Mouse (Mus musculus) limb, embryonic 12.5 days (tissue): Measurements from ENCODE around the gene Gsg1l. TPM values are rescaled to one million over a fixed set of nuclear protein-coding genes. Genes with fewer than 3 reads are reported as not detected.

Experiments
- ATAC-seq: fragments of 200-750 bp; cut with Nextera tagmentation; 2 replicates; pipeline ENCODE4 v1.8.0; 2017; ENCODE audit warnings: low read depth, moderate TSS enrichment; ENCODE audit not compliant: insufficient number of reproducible peaks, insufficient read depth, low FRiP score, low TSS enrichment
- H3K27ac ChIP-seq: fragments of 300-500 bp; sonication (generic); 2 replicates; pipeline ENCODE4 v1.5.1; 2016; ENCODE audit warnings: mild to moderate bottlenecking, moderate library complexity
- H3K27me3 ChIP-seq: fragments of 300-500 bp; sonication (generic); 2 replicates; pipeline ENCODE4 v1.6.1; 2016; ENCODE audit warnings: mild to moderate bottlenecking, moderate library complexity
- H3K36me3 ChIP-seq: fragments of 300-500 bp; sonication (generic); 2 replicates; pipeline ENCODE4 v1.6.1; 2016; ENCODE audit warnings: mild to moderate bottlenecking, moderate library complexity
- H3K4me1 ChIP-seq: fragments of 300-500 bp; sonication (generic); replicated peaks from 2 replicates; pipeline ENCODE4 v1.6.1; 2016
- H3K4me2 ChIP-seq: fragments of 300-500 bp; sonication (generic); 2 replicates; pipeline ENCODE4 v1.6.1; 2016; ENCODE audit warnings: mild to moderate bottlenecking, moderate library complexity
- H3K4me3 ChIP-seq: fragments of 300-500 bp; sonication (generic); replicated peaks from 2 replicates; pipeline ENCODE4 v1.5.1; 2016; ENCODE audit warnings: mild to moderate bottlenecking
- H3K9ac ChIP-seq: fragments of 300-500 bp; sonication (generic); replicated peaks from 2 replicates; pipeline ENCODE4 v1.6.1; 2016; ENCODE audit warnings: mild to moderate bottlenecking, moderate library complexity
- H3K9me3 ChIP-seq: fragments of 300-500 bp; sonication (generic); 2 replicates; pipeline ENCODE4 v1.6.1; 2016; ENCODE audit warnings: mild to moderate bottlenecking, moderate library complexity
- WGBS: fragments of 180-500 bp; shearing (Covaris S2); methylation state at CpG from one replicate; pipeline ENCODE4 v1.1.7; 2016; 5-methylcytosine and 5-hydroxymethylcytosine counted together
- polyA plus RNA-seq: library from polyadenylated mRNA; unstranded; fragments of >200 nt; fragmentation: Nextera tagmentation; extraction: Ambion mirVana; gene quantifications from 2 replicates; pipeline ENCODE4 v1.2.1, GENCODE M21; 2016

The Gsg1l gene
- polyA plus RNA-seq, 1 experiment from 2014 or later, result 0.83 TPM

- H3K36me3 ChIP-seq, result no peaks in the 10 kb centered on the region
- ATAC-seq, result no peak
- H3K4me1 ChIP-seq, result peaks cover 24% of the 10 kb centered on the region
- 0 out of 2 replicates have a peak overlapping the region, but pooled peaks have one; percentile 23 for H3K9ac ChIP-seq
- H3K4me2 ChIP-seq, result peak overlapping the region; percentile 13
- no peak overlapping the region for H3K27ac ChIP-seq
- no peak overlapping the region for H3K4me3 ChIP-seq
- peaks cover 11% of the 10 kb centered on the region; the same call in 1 of the 2 replicates for H3K27me3 ChIP-seq
- no peaks in the 10 kb centered on the region for H3K9me3 ChIP-seq
- 57% methylated on average over 2 of the region's 2 CpGs for WGBS
Observed at GRCm38 (mm10) chr7:125934319-125934718, 147.9 kb downstream of the Gsg1l start.

GRCm38 (mm10) chr7:125933356-125934244 lies 148.6 kb downstream of the Gsg1l start:
- 0 out of 2 replicates have a peak overlapping the region, but pooled peaks have one; percentile 23 for H3K9ac ChIP-seq
- no peak for ATAC-seq
- peaks cover 24% of the 10 kb centered on the region for H3K4me1 ChIP-seq
- H3K9me3 ChIP-seq, result no peaks in the 10 kb centered on the region
- no peaks in the 10 kb centered on the region for H3K36me3 ChIP-seq
- H3K4me2 ChIP-seq, result peak overlapping the region; percentile 13
- H3K27me3 ChIP-seq, result peaks cover 11% of the 10 kb centered on the region; the same call in 1 of the 2 replicates
- no peak overlapping the region for H3K4me3 ChIP-seq
- WGBS, result 20% methylated on average over 16 of the region's 16 CpGs
- no peak overlapping the region for H3K27ac ChIP-seq

- 51% methylated on average over 5 of the region's 5 CpGs for WGBS
- H3K9me3 ChIP-seq, result no peaks in the 10 kb centered on the region
- ATAC-seq, result no peak
- no peak overlapping the region for H3K9ac ChIP-seq
- no peak overlapping the region for H3K4me2 ChIP-seq
- peaks cover 29% of the 10 kb centered on the region for H3K4me1 ChIP-seq
- H3K27me3 ChIP-seq, result peaks cover 11% of the 10 kb centered on the region; the same call in 1 of the 2 replicates
- H3K27ac ChIP-seq, result no peak overlapping the region
- H3K36me3 ChIP-seq, result no peaks in the 10 kb centered on the region
- H3K4me3 ChIP-seq, result no peak overlapping the region
Observed at GRCm38 (mm10) chr7:125931602-125932001, 150.6 kb downstream of the Gsg1l start.

GRCm38 (mm10) chr7:125924044-125924443 lies 158.2 kb downstream of the Gsg1l start:
- Histone ChIP-seq H3K27me3 (no peaks in the 10 kb centered on the region), H3K9me3 (no peaks in the 10 kb centered on the region), H3K4me3 (no peak overlapping the region), H3K36me3 (no peaks in the 10 kb centered on the region), H3K4me1 (0 out of 2 replicates have a peak, but pooled peaks cover 9% of the 10 kb centered on the region), H3K9ac (no peak overlapping the region), H3K4me2 (no peak overlapping the region), H3K27ac (no peak overlapping the region)
- WGBS, result 81% methylated on average over 5 of the region's 5 CpGs
- no peak for ATAC-seq

- 0 out of 2 replicates have a peak, but pooled peaks cover 4% of the 10 kb centered on the region for H3K4me1 ChIP-seq
- H3K36me3 ChIP-seq, result no peaks in the 10 kb centered on the region
- no peak overlapping the region for H3K4me3 ChIP-seq
- H3K27me3 ChIP-seq, result no peaks in the 10 kb centered on the region
- H3K27ac ChIP-seq, result no peak overlapping the region
- ATAC-seq, result no peak
- no peak overlapping the region for H3K9ac ChIP-seq
- WGBS, result 82% methylated on average over 5 of the region's 5 CpGs
- H3K9me3 ChIP-seq, result no peaks in the 10 kb centered on the region
- H3K4me2 ChIP-seq, result no peak overlapping the region
Observed at GRCm38 (mm10) chr7:125920801-125921200, 161.4 kb downstream of the Gsg1l start.

GRCm38 (mm10) chr7:125900386-125901161 lies 181.6 kb downstream of the Gsg1l start:
- no peak overlapping the region for H3K9ac ChIP-seq
- H3K4me1 ChIP-seq, result peaks cover 8% of the 10 kb centered on the region; the same call in 1 of the 2 replicates
- no peaks in the 10 kb centered on the region for H3K27me3 ChIP-seq
- WGBS, result 54% methylated on average over 13 of the region's 13 CpGs
- H3K27ac ChIP-seq, result no peak overlapping the region
- no peaks in the 10 kb centered on the region for H3K9me3 ChIP-seq
- no peak overlapping the region for H3K4me3 ChIP-seq
- no peak for ATAC-seq
- H3K36me3 ChIP-seq, result no peaks in the 10 kb centered on the region
- H3K4me2 ChIP-seq, result no peak overlapping the region

- H3K9me3 ChIP-seq, result no peaks in the 10 kb centered on the region
- H3K27ac ChIP-seq, result no peak overlapping the region
- 65% methylated on average over 2 of the region's 2 CpGs for WGBS
- H3K27me3 ChIP-seq, result no peaks in the 10 kb centered on the region
- H3K36me3 ChIP-seq, result no peaks in the 10 kb centered on the region
- no peak overlapping the region for H3K4me3 ChIP-seq
- ATAC-seq, result no peak
- no peak overlapping the region for H3K9ac ChIP-seq
- no peak overlapping the region for H3K4me2 ChIP-seq
- peaks cover 8% of the 10 kb centered on the region; the same call in 1 of the 2 replicates for H3K4me1 ChIP-seq
Observed at GRCm38 (mm10) chr7:125899916-125900315, 182.3 kb downstream of the Gsg1l start.

- Histone ChIP-seq H3K9ac (no peak overlapping the region), H3K4me1 (peaks cover 8% of the 10 kb centered on the region; the same call in 1 of the 2 replicates), H3K9me3 (no peaks in the 10 kb centered on the region), H3K4me2 (no peak overlapping the region), H3K36me3 (no peaks in the 10 kb centered on the region), H3K27me3 (no peaks in the 10 kb centered on the region), H3K4me3 (no peak overlapping the region), H3K27ac (no peak overlapping the region)
- no peak for ATAC-seq
- 33% methylated on average over 7 of the region's 7 CpGs for WGBS
Observed at GRCm38 (mm10) chr7:125899036-125899435, 183.2 kb downstream of the Gsg1l start.

- no peak overlapping the region for H3K4me3 ChIP-seq
- H3K4me2 ChIP-seq, result no peak overlapping the region
- 85% methylated on average over 4 of the region's 4 CpGs for WGBS
- H3K27me3 ChIP-seq, result no peaks in the 10 kb centered on the region
- no peaks in the 10 kb centered on the region for H3K9me3 ChIP-seq
- H3K36me3 ChIP-seq, result no peaks in the 10 kb centered on the region
- no peak overlapping the region for H3K27ac ChIP-seq
- no peak for ATAC-seq
- H3K4me1 ChIP-seq, result peaks cover 12% of the 10 kb centered on the region; the same call in 1 of the 2 replicates
- no peak overlapping the region for H3K9ac ChIP-seq
Observed at GRCm38 (mm10) chr7:125897059-125897458, 185.2 kb downstream of the Gsg1l start.

GRCm38 (mm10) chr7:125893621-125894020 lies 188.6 kb downstream of the Gsg1l start:
- ATAC-seq, result no peak
- no peaks in the 10 kb centered on the region; the same call in 1 of the 2 replicates for H3K27me3 ChIP-seq
- 93% methylated on average over 5 of the region's 5 CpGs for WGBS
- H3K4me3 ChIP-seq, result no peak overlapping the region
- H3K9me3 ChIP-seq, result no peaks in the 10 kb centered on the region
- no peak overlapping the region for H3K4me2 ChIP-seq
- peaks cover 3% of the 10 kb centered on the region; the same call in 1 of the 2 replicates for H3K4me1 ChIP-seq
- H3K36me3 ChIP-seq, result no peaks in the 10 kb centered on the region
- H3K9ac ChIP-seq, result no peak overlapping the region
- no peak overlapping the region for H3K27ac ChIP-seq

- H3K27ac ChIP-seq, result no peak overlapping the region
- WGBS, result 52% methylated on average over 12 of the region's 12 CpGs
- H3K4me2 ChIP-seq, result no peak overlapping the region
- no peak for ATAC-seq
- no peak overlapping the region for H3K9ac ChIP-seq
- H3K36me3 ChIP-seq, result no peaks in the 10 kb centered on the region
- no peaks in the 10 kb centered on the region for H3K9me3 ChIP-seq
- no peak overlapping the region for H3K4me3 ChIP-seq
- peaks cover 5% of the 10 kb centered on the region; the same call in 1 of the 2 replicates for H3K27me3 ChIP-seq
- H3K4me1 ChIP-seq, result peaks cover 40% of the 10 kb centered on the region
Observed at GRCm38 (mm10) chr7:125888373-125888772, 193.8 kb downstream of the Gsg1l start.
